In the genomic region with DNA sequence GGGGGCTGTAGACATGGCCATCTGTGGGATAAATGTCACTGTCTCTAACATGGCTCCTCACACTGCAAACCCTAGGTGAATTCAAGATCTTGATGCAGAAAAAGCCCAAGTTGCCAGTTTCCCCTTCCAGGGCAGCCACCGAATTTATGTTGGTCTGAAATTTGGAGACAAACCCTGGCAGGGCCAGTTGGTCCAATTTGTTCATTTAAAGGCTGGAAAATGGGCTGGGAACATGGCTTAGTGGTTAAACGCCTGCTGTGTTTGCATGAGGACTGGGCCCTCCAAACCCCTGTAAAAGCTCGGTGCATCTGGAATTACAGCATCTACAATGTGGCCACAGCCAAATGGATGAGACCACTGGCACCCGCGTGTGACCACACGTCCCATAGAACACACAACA, we compare ENCODE assay signal across 31 mouse cellular contexts.
"Had no signal": no experiment of that assay in that cellular context is flagged by ENCODE, and none has a peak within 500 bp of the region (broad histone marks: within the 10 kb centered on the region; RNA-seq: fewer than 3 reads in every experiment).

No protein-coding gene starts in this region.

- ATAC-seq: liver, embryonic 12.5 days; lung, postnatal 0 days; midbrain, embryonic 13.5 days; midbrain, embryonic 16.5 days had no signal

- H3K4me2 ChIP-seq: limb, embryonic 12.5 days; limb, embryonic 13.5 days; limb, embryonic 15.5 days; liver, embryonic 11.5 days; liver, embryonic 12.5 days; liver, embryonic 13.5 days; liver, embryonic 15.5 days; lung, embryonic 14.5 days; lung, embryonic 15.5 days; midbrain, embryonic 12.5 days; midbrain, embryonic 13.5 days; neural tube, embryonic 12.5 days; neural tube, embryonic 13.5 days had no signal

- H3K27me3 ChIP-seq: limb, embryonic 12.5 days; limb, embryonic 13.5 days; limb, embryonic 15.5 days; liver, embryonic 12.5 days; liver, embryonic 13.5 days; liver, embryonic 15.5 days; lung, embryonic 15.5 days; midbrain, embryonic 12.5 days; midbrain, embryonic 13.5 days; neural tube, embryonic 12.5 days; neural tube, embryonic 13.5 days had no signal

- H3K4me1 ChIP-seq: limb, embryonic 10.5 days; limb, embryonic 12.5 days; limb, embryonic 13.5 days; limb, embryonic 15.5 days; liver, embryonic 12.5 days; liver, embryonic 13.5 days; liver, embryonic 15.5 days; lung, embryonic 15.5 days; midbrain, embryonic 10.5 days; midbrain, embryonic 12.5 days; midbrain, embryonic 13.5 days; neural tube, embryonic 12.5 days; neural tube, embryonic 13.5 days had no signal

- H3K9ac ChIP-seq: limb, embryonic 12.5 days; limb, embryonic 13.5 days; limb, embryonic 15.5 days; liver, embryonic 12.5 days; liver, embryonic 13.5 days; liver, embryonic 14.5 days; liver, embryonic 15.5 days; liver, postnatal 0 days; lung, embryonic 14.5 days; lung, embryonic 15.5 days; midbrain, embryonic 12.5 days; midbrain, embryonic 13.5 days; neural tube, embryonic 12.5 days; neural tube, embryonic 13.5 days had no signal

- H3K9me3 ChIP-seq: limb, embryonic 10.5 days; limb, embryonic 12.5 days; limb, embryonic 13.5 days; limb, embryonic 15.5 days; liver, embryonic 12.5 days; liver, embryonic 13.5 days; liver, embryonic 15.5 days; lung, embryonic 15.5 days; megakaryocyte, embryonic 14.5 days; midbrain, embryonic 10.5 days; midbrain, embryonic 12.5 days; midbrain, embryonic 13.5 days; neural tube, embryonic 12.5 days; neural tube, embryonic 13.5 days had no signal

- H3K4me3 ChIP-seq: left cerebral cortex, adult 2 months; limb, embryonic 10.5 days; limb, embryonic 12.5 days; limb, embryonic 13.5 days; limb, embryonic 15.5 days; liver, embryonic 12.5 days; liver, embryonic 13.5 days; liver, embryonic 15.5 days; lung, embryonic 15.5 days; megakaryocyte, embryonic 14.5 days; midbrain, embryonic 10.5 days; midbrain, embryonic 12.5 days; midbrain, embryonic 13.5 days; myocyte; neural tube, embryonic 12.5 days; neural tube, embryonic 13.5 days had no signal

- H3K27ac ChIP-seq: left cerebral cortex, adult 2 months; limb, embryonic 10.5 days; limb, embryonic 12.5 days; limb, embryonic 13.5 days; limb, embryonic 15.5 days; liver, embryonic 12.5 days; liver, embryonic 13.5 days; liver, embryonic 14.5 days; liver, embryonic 15.5 days; lung, embryonic 15.5 days; macrophage; midbrain, embryonic 10.5 days; midbrain, embryonic 12.5 days; midbrain, embryonic 13.5 days; neural tube, embryonic 12.5 days; neural tube, embryonic 13.5 days had no signal

- DNase-seq: left cerebral cortex, postnatal 4 days; liver, embryonic 13.5 days; liver, postnatal 0 days; lung, adult 18-20 months; lung, adult 2 months; lung, embryonic 14.5 days; lung, postnatal 10 days; lung, postnatal 14 days; lung, postnatal 36 days; lung, postnatal 4 days; midbrain, embryonic 14.5 days had no signal
